Mouse (Mus musculus): Measurements from ENCODE around the gene Nhlh2. TPM values are rescaled to one million over a fixed set of nuclear protein-coding genes. Genes with fewer than 3 reads are reported as not detected.

Gene Nhlh2
- polyA plus RNA-seq, 2 experiments = 0.08 TPM; not detected in 1

GRCm38 (mm10) chr3:101975337-101975736 is 34.5 kb upstream of the Nhlh2 start:
- 72% methylated on average over 10 of the region's 10 CpGs for WGBS
- no peak overlapping the region for H3K27ac ChIP-seq (replicated peaks; ENCODE audit: low read depth, low read length)
- DNase-seq (ENCODE audit: low spot score) = no peak
- H3K4me2 ChIP-seq (replicated peaks; ENCODE audit: low read depth, low read length, severe bottlenecking) = no peak overlapping the region
- no peaks in the 10 kb centered on the region for H3K9me3 ChIP-seq (ENCODE audit: control insufficient read depth, low read length)
- no peak for TF ChIP-seq POLR2A (IDR thresholded peaks at IDR 0.05; ENCODE audit: borderline replicate concordance, extremely low read depth, insufficient read depth, insufficient read length)
- H3K9ac ChIP-seq (ENCODE audit: low read depth, low read length, severe bottlenecking) = no peak overlapping the region
- no peaks in the 10 kb centered on the region for H3K4me1 ChIP-seq (ENCODE audit: control insufficient read depth, insufficient read depth, low read length)
- H3K36me3 ChIP-seq (ENCODE audit: control insufficient read depth, insufficient read depth, low read length) = no peaks in the 10 kb centered on the region
- H3K4me3 ChIP-seq (replicated peaks; ENCODE audit: low read length) = no peak overlapping the region
- no peaks in the 10 kb centered on the region for H3K27me3 ChIP-seq (ENCODE audit: control insufficient read depth, insufficient read depth, low read length)
- no peak for ATAC-seq (ENCODE audit: low FRiP score, low read depth)

- no peak for TF ChIP-seq POLR2A (IDR thresholded peaks at IDR 0.05; ENCODE audit: borderline replicate concordance, extremely low read depth, insufficient read depth, insufficient read length)
- H3K4me3 ChIP-seq (replicated peaks; ENCODE audit: low read length) = no peak overlapping the region
- no peak overlapping the region for H3K4me2 ChIP-seq (replicated peaks; ENCODE audit: low read depth, low read length, severe bottlenecking)
- H3K9me3 ChIP-seq (ENCODE audit: control insufficient read depth, low read length) = no peaks in the 10 kb centered on the region
- no peaks in the 10 kb centered on the region for H3K4me1 ChIP-seq (ENCODE audit: control insufficient read depth, insufficient read depth, low read length)
- H3K27ac ChIP-seq (replicated peaks; ENCODE audit: low read depth, low read length) = no peak overlapping the region
- WGBS = 83% methylated on average over 10 of the region's 10 CpGs
- ATAC-seq (ENCODE audit: low FRiP score, low read depth) (no peak), DNase-seq (ENCODE audit: low spot score) (no peak)
- no peaks in the 10 kb centered on the region for H3K27me3 ChIP-seq (ENCODE audit: control insufficient read depth, insufficient read depth, low read length)
- no peak overlapping the region for H3K9ac ChIP-seq (ENCODE audit: low read depth, low read length, severe bottlenecking)
- H3K36me3 ChIP-seq (ENCODE audit: control insufficient read depth, insufficient read depth, low read length) = no peaks in the 10 kb centered on the region
Observed at GRCm38 (mm10) chr3:101978299-101978994, 31.4 kb upstream of the Nhlh2 start.

GRCm38 (mm10) chr3:101983917-101984316 is 26.0 kb upstream of the Nhlh2 start:
- Histone ChIP-seq H3K27ac (replicated peaks; ENCODE audit: low read depth, low read length) (no peak overlapping the region), H3K27me3 (ENCODE audit: control insufficient read depth, insufficient read depth, low read length) (no peaks in the 10 kb centered on the region), H3K4me3 (replicated peaks; ENCODE audit: low read length) (no peak overlapping the region), H3K36me3 (ENCODE audit: control insufficient read depth, insufficient read depth, low read length) (no peaks in the 10 kb centered on the region), H3K9ac (ENCODE audit: low read depth, low read length, severe bottlenecking) (no peak overlapping the region), H3K4me1 (ENCODE audit: control insufficient read depth, insufficient read depth, low read length) (no peaks in the 10 kb centered on the region), H3K9me3 (ENCODE audit: control insufficient read depth, low read length) (no peaks in the 10 kb centered on the region), H3K4me2 (replicated peaks; ENCODE audit: low read depth, low read length, severe bottlenecking) (no peak overlapping the region)
- no peak for DNase-seq (ENCODE audit: low spot score)
- WGBS = 53% methylated on average over 4 of the region's 4 CpGs
- TF ChIP-seq POLR2A (IDR thresholded peaks at IDR 0.05; ENCODE audit: borderline replicate concordance, extremely low read depth, insufficient read depth, insufficient read length) = no peak
- ATAC-seq (ENCODE audit: low FRiP score, low read depth) = no peak

- ATAC-seq (ENCODE audit: low FRiP score, low read depth) (no peak), DNase-seq (ENCODE audit: low spot score) (no peak)
- Histone ChIP-seq H3K4me3 (replicated peaks; ENCODE audit: low read length) (no peak overlapping the region), H3K27ac (replicated peaks; ENCODE audit: low read depth, low read length) (no peak overlapping the region), H3K36me3 (ENCODE audit: control insufficient read depth, insufficient read depth, low read length) (no peaks in the 10 kb centered on the region), H3K4me1 (ENCODE audit: control insufficient read depth, insufficient read depth, low read length) (no peaks in the 10 kb centered on the region), H3K4me2 (replicated peaks; ENCODE audit: low read depth, low read length, severe bottlenecking) (no peak overlapping the region), H3K27me3 (ENCODE audit: control insufficient read depth, insufficient read depth, low read length) (no peaks in the 10 kb centered on the region), H3K9me3 (ENCODE audit: control insufficient read depth, low read length) (no peaks in the 10 kb centered on the region), H3K9ac (ENCODE audit: low read depth, low read length, severe bottlenecking) (no peak overlapping the region)
- TF ChIP-seq POLR2A (IDR thresholded peaks at IDR 0.05; ENCODE audit: borderline replicate concordance, extremely low read depth, insufficient read depth, insufficient read length) = no peak
- 71% methylated on average over 8 of the region's 8 CpGs for WGBS
Observed at GRCm38 (mm10) chr3:101985634-101986033, 24.2 kb upstream of the Nhlh2 start.

GRCm38 (mm10) chr3:101990136-101990535 is 19.7 kb upstream of the Nhlh2 start:
- DNase-seq (ENCODE audit: low spot score) (no peak), ATAC-seq (ENCODE audit: low FRiP score, low read depth) (no peak)
- H3K27me3 ChIP-seq (ENCODE audit: control insufficient read depth, insufficient read depth, low read length) = no peaks in the 10 kb centered on the region
- H3K4me2 ChIP-seq (replicated peaks; ENCODE audit: low read depth, low read length, severe bottlenecking) = no peak overlapping the region
- no peak overlapping the region for H3K4me3 ChIP-seq (replicated peaks; ENCODE audit: low read length)
- no peak overlapping the region for H3K9ac ChIP-seq (ENCODE audit: low read depth, low read length, severe bottlenecking)
- no peak for TF ChIP-seq POLR2A (IDR thresholded peaks at IDR 0.05; ENCODE audit: borderline replicate concordance, extremely low read depth, insufficient read depth, insufficient read length)
- no peaks in the 10 kb centered on the region for H3K4me1 ChIP-seq (ENCODE audit: control insufficient read depth, insufficient read depth, low read length)
- no peaks in the 10 kb centered on the region for H3K9me3 ChIP-seq (ENCODE audit: control insufficient read depth, low read length)
- WGBS = 63% methylated on average over 3 of the region's 3 CpGs
- no peaks in the 10 kb centered on the region for H3K36me3 ChIP-seq (ENCODE audit: control insufficient read depth, insufficient read depth, low read length)
- H3K27ac ChIP-seq (replicated peaks; ENCODE audit: low read depth, low read length) = no peak overlapping the region
